Mouse (Mus musculus) fat pad, adult 2 months (tissue): ENCODE data around the gene Prss12.

ENCODE experiments used
- DNase-seq: peaks from one replicate; pipeline ENCODE4 v3.0.0-alpha.2; 2011; ENCODE audit warnings: low read depth, low spot score; ENCODE audit errors: extremely low read depth

Prss12 gene

GRCm38 (mm10) chr3:123446708-123447537 is at the start of gene Prss12:
Gene Prss12 (plus strand): TSS chr3:123446913.
- DNase-seq = no peak

- no peak for DNase-seq
Observed at GRCm38 (mm10) chr3:123397562-123398481, 48.9 kb upstream of the Prss12 start.

- DNase-seq = no peak
Observed at GRCm38 (mm10) chr3:123404945-123405344, 41.8 kb upstream of the Prss12 start.

GRCm38 (mm10) chr3:123411821-123412578 is 34.7 kb upstream of the Prss12 start:
- DNase-seq = no peak

GRCm38 (mm10) chr3:123413173-123413572 is 33.5 kb upstream of the Prss12 start:
- DNase-seq = no peak

GRCm38 (mm10) chr3:123425647-123426046 is 21.1 kb upstream of the Prss12 start:
- DNase-seq = no peak

DNA sequence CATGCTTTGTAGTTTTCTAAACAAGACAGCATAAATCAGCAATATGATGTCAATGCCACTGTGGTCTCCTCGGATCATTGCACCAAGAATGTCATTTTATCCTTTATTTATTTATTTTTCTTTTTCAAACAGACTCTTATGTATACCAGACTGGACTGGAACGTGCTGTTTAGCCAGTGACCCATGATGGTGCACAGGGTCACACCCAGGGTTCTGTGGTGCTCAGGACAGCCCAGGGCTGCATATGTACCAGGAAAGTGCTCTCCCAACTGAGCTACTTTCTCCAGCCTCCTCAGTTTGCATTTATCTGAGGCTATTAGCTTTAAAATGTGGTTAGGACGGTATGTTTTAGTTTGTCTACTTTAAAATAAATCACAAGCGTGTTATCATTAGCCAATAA is 18.7 kb upstream of the Prss12 start:
- DNase-seq = no peak

DNA sequence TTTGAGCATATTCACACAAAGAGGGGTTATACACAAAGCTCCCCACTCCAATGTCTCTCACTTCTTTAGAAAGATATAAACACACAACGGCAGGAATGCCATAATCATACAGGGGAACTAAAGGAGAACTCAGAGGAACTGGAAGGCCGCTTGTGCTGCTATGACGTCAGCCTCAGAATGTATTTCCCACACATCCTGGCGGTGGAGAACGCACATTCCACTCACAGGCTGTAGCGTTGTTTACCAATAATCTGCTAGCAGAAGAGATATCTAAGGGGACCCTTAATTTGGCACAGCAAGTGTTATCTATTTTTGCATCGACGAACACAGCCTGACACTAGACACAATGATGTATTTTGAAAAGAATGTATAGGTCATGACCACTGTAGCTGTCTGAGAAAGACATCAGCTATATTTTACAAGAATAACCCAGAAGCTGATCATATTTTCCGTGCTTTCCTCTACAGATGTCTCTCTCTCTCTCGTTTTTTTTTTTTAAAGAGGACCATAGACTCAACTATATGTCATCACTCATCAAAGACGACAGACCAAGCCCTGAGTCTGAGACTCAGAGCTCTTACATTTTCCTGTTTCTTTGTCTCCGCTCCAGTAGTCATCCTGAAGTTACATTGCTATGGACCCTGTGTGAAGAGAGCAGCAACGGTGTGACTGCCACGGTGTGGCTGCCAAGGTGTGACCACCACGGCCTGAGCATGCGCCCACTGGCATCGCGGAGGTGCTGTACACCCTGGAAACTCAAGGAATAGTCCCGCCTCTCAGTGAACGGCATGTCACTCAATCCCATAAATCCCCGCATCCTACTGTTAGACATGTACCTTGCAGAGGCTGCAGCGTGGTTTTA is 16.9 kb upstream of the Prss12 start:
- DNase-seq = no peak

DNA sequence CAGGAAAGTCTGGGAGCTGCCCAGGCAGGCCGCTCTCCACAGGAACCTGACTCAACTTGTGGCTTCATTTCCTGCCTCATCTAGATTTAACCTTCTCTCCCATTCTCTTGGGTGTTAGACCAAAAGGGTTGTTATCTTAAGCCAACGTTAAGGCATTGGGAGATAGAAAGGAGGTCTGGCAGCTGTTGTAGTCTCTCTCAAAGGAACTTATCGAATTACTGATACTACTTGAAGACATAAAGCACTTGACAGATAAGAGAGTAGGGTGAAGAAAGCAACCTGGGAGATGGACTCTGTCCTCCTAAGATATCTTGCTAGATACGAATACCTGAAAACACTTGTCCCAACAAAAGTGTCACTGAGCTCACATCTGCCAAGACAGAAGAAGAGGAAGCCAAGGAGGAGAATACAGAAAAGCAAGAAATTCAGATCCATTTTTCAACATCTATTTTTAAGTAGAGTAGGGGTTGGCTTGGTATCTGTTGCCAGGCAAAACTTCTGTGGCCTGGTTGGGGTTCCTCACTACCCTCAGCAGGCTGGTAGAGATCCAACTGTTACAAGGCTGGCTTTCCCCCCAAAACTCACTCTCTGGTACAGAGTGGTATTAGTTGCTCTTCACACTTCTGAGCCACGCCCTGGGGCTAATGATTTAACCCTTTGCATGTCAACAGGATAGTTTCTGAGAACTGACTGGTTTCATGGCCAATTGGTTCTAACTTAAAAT is 14.6 kb upstream of the Prss12 start:
- DNase-seq = no peak

- peak; percentile 86 for DNase-seq
Observed at GRCm38 (mm10) chr3:123433362-123433761, 13.4 kb upstream of the Prss12 start.

DNA sequence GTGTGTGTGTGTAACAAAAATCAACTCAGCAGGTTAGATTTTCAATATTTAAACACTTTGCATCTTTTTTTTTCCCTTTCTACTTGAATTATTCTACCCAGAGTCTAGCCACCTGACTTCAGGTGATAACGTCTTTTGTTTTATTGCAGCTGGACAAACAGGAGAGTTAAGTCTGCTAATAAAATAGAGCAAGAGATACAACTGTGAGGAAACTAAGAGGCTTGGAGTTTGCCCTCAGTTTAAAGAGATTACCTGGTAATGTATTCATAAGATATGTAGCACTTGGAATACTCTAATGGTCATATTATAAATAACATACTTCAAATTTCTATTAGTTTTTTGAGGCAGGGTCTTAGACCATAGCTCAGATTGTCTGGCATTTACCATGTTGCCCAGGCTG is 9.1 kb upstream of the Prss12 start:
- DNase-seq = no peak

GRCm38 (mm10) chr3:123440490-123440889 is 6.2 kb upstream of the Prss12 start:
- DNase-seq = no peak

DNA sequence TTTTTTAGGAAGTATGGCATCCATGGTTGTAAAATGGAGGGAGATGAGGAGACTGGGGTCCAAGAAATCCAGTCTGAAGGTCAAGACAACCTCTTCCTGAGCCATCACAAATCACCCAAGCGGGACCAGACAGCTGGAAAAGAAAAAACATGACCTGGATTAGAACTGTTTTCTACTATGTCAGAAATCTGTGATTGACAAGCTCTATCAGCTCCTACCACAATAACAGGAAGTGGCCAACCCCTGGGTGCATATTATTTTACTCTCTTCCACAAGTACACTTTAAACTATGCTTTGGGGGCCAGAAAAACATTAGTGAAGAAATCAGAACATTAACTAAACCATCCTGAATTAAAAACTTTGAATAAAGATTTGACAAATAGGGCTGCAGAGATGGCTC is 2.2 kb upstream of the Prss12 start:
- no peak for DNase-seq

DNA sequence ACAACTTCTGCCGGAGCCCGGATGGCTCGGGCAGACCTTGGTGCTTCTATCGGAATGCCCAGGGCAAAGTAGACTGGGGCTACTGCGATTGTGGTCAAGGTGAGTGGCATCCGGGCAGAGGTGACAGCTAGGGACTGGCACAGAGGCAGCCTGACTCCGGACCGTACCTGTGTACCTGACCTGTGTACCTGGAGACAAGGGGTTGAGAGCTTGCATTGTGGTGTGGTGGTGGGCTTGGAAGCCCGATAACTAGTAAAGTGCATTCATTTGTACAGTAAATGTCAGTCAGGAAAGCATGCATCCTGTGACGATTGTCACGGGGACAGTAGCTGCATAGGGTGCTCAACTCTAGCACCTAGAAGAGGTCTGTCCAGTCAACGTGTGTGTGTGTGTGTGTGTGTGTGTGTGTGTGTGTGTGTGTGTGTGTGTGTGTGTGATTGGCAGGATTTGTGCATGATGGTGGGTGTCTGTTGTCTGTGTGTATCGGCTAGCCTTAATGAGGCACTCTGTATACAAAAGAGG is 886 bp downstream of the Prss12 start:
- DNase-seq = no peak

DNA sequence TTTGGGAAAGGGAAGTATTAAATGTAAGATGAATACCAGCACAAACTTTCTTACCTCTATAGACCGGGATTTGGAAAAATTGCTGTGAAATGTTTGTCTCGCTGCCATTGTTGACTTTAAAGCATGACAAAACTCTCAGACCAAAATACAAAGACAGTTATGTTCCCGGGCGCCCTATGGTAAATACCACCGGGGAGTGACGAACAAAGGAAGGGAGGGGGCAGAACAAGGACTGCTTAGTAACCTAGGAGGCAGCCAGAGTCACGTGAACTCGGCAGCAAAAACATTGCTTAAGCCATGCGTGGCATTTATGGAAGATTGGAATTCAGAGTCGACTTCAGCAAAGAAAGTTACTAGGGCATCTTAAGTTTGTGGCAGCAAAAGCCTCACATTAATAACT is 1.4 kb downstream of the Prss12 start:
- DNase-seq = no peak

DNA sequence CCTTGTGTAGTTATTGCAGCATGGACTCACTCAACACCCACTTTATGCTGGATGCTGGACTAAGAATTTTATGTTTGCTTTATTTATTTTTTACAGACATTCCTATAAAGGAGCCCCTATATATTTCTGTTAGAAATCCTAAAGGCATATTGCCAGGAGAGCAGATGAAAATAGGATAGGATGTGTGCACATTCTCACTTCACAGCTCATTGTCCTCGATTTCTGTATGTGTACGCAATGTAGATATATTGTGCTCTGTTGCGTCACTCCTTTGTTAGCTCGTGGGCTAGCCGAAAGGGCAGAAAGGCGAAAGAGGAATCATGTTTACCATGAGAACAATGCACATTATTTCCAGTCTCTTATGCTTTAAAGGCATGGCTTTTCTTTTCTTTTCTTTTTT is 3.4 kb downstream of the Prss12 start:
- no peak for DNase-seq

DNA sequence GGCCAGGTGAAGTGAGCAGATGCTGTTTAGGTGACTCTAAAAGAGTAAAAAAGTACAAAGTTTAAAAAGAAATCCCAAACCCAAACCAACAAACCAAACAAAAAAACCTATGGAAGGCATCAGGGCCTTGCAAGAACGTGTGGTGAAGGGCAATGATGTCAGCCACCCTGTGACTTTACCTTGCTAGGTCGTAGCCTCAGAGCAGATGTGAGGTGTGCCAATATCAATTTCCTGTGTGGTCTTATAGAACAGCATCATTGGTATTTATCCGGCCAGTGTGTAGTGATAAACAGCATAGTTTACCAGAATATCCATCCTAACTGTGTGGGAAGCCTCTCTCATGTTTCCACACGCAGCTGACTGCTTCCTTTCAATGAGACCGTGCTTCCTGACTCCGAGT is 6.2 kb downstream of the Prss12 start:
- DNase-seq = no peak

- no peak for DNase-seq
Observed at GRCm38 (mm10) chr3:123459492-123459891, 12.8 kb downstream of the Prss12 start.

- DNase-seq = no peak
Observed at GRCm38 (mm10) chr3:123460436-123460835, 13.7 kb downstream of the Prss12 start.
